Mouse (Mus musculus): ENCODE measurements around the gene Tbl3. TPM values are rescaled to one million over a fixed set of nuclear protein-coding genes. Genes with fewer than 3 reads are reported as not detected.

The Tbl3 gene
- total RNA-seq, 2 experiments from 2014 or later, result 30.9 to 32.8 TPM

DNA sequence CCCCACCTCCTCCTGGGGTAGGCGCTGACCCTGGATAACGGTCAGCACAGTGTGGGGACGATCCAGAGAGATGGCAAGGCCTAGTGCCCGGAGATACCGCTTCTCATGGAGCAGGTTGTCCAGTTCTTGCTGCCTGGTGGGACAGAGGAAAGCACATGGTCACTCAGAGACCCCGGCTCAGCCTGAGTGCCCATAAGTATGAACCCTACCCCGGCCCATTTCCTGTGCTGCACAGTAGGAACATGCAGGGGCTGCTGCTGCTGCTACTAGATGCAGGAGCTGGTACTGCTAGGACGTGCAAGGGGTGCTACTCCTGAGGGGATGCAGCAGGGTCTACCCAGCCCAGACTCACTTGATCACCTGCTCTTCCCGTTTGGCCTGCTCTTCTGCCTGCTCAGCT, 6.2 kb downstream of the Tbl3 start:
- H3K27ac ChIP-seq, result no peak overlapping the region
- no peak for DNase-seq (ENCODE audit: low spot score in 2 of 2)
- no peak overlapping the region for H3K4me3 ChIP-seq
- no peak for TF ChIP-seq CTCF (conservative IDR thresholded peaks at IDR 0.05)

DNA sequence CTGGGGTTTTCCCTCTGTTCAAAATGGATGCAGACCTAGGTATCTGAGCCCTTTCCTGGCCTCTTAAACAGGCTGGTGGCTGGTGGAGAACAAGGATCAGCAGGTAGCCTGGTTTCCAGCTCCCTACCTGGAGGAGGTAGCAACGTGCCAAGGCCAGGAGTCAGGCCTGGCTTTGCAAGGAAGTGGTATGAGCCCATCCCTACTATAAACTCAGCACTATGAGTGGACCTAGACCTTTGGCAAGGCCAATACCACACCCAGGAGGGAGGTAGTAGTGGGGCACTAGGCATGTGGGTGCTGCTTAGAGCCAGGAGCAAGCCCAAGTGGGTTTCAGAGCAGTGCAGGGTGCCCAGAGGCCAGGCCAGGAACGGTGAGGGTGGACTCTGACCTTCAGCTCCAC, 8.0 kb downstream of the Tbl3 start:
- DNase-seq (ENCODE audit: low spot score in 2 of 2), result no peak
- no peak overlapping the region for H3K27ac ChIP-seq
- no peak for TF ChIP-seq CTCF (conservative IDR thresholded peaks at IDR 0.05)
- no peak overlapping the region for H3K4me3 ChIP-seq

DNA sequence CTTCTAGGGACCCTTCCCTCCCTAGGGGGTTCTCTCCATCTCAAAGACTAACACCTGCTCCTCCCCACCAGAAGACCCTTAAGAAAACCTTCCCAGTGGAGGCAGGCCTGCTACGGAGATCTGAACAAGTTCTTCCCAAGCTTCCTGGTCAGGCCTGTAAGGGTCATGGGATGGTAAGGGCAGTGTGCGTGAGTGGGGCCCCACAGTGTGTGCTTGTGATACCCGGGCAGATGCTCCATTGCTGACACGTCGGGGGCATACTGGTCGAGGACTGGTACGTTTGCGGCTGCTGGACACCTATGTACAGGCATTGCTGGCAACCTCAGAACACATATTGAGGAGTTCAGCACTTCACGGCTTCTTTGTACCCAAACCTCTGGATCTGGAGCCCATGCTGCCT, 8.7 kb downstream of the Tbl3 start:
- Histone ChIP-seq H3K27ac (no peak overlapping the region), H3K4me3 (no peak overlapping the region)
- DNase-seq (ENCODE audit: low spot score in 2 of 2), result no peak
- TF ChIP-seq CTCF (conservative IDR thresholded peaks at IDR 0.05), result no peak

DNA sequence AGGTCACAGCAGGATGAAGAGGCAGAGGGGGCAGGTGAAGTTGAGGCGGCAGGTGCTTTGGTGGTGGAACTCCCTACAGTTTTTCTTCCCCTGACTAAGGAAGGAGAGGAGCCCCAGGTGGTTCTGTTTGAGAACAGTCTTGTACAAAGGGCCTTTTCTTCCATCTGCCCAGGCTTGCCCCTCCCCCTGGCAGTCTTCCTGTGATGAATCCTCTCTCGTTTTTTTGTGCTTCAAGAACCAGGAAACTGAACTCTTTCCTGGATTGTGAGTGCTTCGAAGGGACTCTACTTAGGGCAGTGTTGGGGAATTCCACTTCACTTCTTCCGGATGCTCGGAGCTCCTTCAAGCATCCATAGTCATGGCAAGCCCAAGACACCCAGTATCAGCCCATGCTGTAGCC, 9.5 kb downstream of the Tbl3 start:
- DNase-seq (ENCODE audit: low spot score in 2 of 2), result no peak
- Histone ChIP-seq H3K4me3 (no peak overlapping the region), H3K27ac (no peak overlapping the region)
- TF ChIP-seq CTCF (conservative IDR thresholded peaks at IDR 0.05), result no peak

DNA sequence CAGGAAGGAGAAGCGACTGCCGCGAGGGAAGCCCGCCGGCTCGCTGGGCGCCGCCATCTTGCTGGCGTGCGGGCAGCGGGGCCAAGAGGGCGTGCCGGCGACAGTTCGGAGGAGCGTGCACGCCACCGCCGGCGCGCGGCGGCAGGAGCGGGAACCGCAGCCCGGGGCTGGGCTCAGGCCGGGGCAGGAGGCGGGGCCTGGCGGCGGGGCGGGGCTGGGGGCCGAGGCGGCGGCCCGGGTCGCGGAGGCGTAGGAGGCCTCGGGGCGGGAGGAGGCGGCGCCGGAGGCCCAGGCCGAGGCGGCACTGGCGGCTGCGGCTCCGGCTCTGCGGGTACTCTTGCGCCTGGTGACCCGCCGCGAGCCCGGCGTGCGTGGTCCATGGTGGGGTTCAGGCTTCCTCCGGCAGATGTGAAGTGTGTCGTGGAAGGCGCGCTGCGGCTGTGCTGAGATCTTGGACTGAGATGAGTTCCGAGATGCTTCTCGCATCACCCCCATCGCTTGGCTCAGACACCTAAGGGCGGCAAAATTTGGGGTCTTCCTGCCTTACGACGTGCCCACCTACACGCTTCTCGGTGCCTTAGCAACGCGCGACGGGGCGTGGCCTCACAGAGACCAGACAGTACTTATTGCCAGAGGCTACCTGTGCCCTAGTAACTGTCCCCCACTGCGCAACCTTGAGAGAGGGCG, 11.3 kb downstream of the Tbl3 start, which contains the start of the genes Gfer and Noxo1:
Gene Gfer (minus strand): TSS at position 146 of the 687 bp plus-strand sequence.
Gene Noxo1 (plus strand): TSS at position 224 of the 687 bp plus-strand sequence.
- TF ChIP-seq CTCF (conservative IDR thresholded peaks at IDR 0.05), result peak; percentile 56
- H3K27ac ChIP-seq, result peak within 1 kb of the TSS; percentile 92
- H3K4me3 ChIP-seq, result peak within 1 kb of the TSS; percentile 81
- peak; percentile 74 to 77 for DNase-seq (ENCODE audit: low spot score in 2 of 2)

DNA sequence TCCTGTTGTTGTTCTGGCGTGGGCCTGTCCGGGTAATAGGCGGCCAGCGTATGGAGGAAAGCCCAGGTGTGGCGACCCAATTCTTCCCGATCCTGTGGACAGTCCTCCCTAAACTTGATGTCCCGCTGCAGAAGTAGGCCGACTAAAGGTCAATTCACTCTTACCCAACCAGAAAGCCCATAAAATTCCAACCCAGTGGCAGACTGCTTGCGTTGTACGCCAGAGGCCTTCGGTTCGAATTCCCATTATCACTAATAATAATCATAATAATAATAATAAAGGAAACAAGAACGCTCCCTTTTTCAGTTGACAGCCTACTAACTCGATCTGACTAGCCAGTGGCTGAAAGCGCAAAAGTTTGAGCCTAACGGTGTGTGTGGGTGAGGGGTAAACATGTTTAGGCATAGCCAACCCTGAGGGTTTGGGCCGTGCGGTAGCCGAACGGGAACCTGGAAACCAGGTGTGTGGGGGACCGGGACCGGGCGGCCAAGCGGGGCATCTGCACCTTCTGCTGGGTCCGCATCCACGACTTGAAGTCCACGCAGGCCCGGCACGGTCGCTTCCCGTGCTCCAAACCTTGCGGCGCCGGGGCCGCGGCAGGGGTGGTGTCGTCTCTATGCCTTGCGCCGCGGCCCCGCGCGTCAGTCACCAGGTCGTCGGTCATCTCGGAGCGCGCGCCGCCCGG, 12.0 kb downstream of the Tbl3 start:
- no peak for DNase-seq (ENCODE audit: low spot score in 2 of 2)
- TF ChIP-seq CTCF (conservative IDR thresholded peaks at IDR 0.05), result no peak
- peak overlapping the region; percentile 81 for H3K4me3 ChIP-seq
- H3K27ac ChIP-seq, result peak overlapping the region; percentile 88

DNA sequence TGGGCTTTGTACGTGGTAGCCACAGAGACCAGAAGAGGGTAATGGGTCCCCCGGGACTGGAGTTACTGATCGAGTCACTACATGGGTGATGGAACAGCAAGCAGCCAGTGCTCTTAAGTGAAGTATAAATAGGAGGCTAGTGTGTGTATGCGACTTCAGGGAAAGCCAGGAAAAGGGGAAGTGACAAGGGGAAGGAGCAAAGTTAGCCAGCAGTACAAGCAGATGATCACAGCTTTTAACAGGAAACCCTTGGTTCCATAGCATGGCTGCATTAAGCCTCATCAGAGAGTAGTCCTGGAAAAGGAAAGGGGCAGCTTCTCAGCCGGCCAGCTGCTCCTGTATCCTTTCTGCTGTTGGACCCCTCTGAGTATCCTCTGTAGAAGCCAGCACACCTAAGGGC, 15.1 kb downstream of the Tbl3 start:
- Histone ChIP-seq H3K4me3 (no peak overlapping the region), H3K27ac (no peak overlapping the region)
- DNase-seq (ENCODE audit: low spot score in 2 of 2), result no peak
- TF ChIP-seq CTCF (conservative IDR thresholded peaks at IDR 0.05), result no peak

DNA sequence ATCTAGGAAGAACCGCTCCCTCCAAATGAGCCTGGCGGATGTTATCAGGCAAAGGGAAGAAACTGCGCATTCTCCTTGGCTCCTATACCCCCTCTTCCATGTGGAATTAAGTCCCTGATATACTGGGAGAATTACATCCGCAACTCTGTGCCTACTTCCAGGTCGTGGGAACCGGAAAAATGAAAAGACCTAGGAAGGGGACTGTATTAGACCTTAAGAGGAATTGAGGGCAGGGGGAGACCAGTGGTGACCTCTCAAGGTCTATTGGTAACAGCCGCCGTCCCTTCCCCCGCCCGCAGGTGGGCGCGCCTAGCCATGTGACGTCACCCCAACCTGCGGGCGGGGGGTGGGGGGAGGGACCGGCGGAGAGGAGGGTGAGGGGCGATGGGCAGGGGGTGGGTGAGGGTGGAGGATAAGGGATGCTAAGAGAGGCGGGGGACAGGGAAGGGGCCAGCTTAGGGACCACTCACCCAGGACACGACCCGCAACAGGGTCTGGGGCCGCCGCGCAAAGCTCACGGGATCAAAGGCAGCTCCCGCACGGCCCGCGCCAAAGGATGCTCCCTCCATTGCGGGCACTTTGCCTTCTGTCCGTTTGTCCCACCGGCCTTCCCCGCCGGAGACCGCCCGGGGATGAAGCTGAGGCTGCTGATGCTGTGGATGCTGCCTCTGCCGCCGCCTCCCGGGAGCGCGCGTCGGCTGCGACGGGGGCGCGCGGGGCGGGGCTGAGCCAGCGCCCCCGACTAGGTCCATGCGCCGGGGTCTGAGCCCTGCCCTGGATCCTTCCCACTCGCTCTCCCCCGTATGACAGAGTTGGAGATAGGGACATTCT, 18.0 kb downstream of the Tbl3 start, which contains the start of gene Syngr3:
Gene Syngr3 (minus strand): TSS at position 705 of the 831 bp plus-strand sequence.
- Histone ChIP-seq H3K27ac (peak within 1 kb of the TSS; percentile 98), H3K4me3 (peak within 1 kb of the TSS; percentile 89)
- DNase-seq (ENCODE audit: low spot score in 2 of 2), result peak in 1 of 2 experiments; percentile 55
- TF ChIP-seq CTCF (conservative IDR thresholded peaks at IDR 0.05), result no peak; the same call in 1 of the 2 replicates

DNA sequence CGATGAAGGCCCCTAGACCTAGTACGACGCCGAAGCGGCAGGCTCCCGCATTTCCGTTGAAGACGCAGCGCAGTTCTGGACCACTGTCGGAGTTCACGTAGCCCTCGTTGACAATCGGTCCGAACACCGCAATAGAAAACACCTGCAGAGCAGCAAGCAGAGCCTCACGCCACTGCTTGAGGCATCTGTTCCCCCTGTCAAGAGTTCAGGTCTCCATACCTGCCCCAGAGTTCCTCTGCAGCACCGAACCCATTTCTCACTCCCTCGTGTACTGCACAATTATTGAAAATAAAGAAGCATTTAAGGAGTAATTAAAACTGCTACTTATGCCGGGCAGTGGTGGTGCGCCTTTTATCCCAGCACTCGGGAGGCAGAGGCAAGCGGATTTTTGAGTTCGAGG, 19.9 kb downstream of the Tbl3 start:
- TF ChIP-seq CTCF (conservative IDR thresholded peaks at IDR 0.05), result no peak
- no peak overlapping the region for H3K27ac ChIP-seq
- peak overlapping the region; percentile 89 for H3K4me3 ChIP-seq
- DNase-seq (ENCODE audit: low spot score in 2 of 2), result no peak

DNA sequence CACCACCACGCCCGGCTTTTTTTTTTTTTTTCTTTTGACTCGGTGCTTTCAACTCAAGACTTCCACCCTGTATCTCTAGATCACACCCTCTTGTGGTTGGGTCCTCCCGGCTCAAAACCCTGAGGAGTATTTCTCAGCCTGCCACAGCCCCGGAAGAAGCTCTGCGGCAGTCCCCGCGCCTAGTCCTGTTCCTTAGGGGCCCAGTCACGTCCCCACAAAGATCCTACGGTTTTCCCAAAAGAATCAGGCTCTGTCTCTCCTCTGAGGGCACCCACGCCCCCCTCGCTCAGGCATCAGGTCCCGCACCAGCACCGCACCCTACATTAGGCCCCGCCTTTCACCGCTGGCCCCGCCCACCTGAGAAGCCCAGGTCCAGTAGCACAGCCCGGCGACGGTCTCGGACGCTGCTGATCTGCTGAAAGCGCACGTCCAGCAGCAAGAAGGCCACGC, 20.3 kb downstream of the Tbl3 start:
- no peak for TF ChIP-seq CTCF (conservative IDR thresholded peaks at IDR 0.05)
- Histone ChIP-seq H3K27ac (no peak overlapping the region), H3K4me3 (peak overlapping the region; percentile 89)
- DNase-seq (ENCODE audit: low spot score in 2 of 2), result no peak

DNA sequence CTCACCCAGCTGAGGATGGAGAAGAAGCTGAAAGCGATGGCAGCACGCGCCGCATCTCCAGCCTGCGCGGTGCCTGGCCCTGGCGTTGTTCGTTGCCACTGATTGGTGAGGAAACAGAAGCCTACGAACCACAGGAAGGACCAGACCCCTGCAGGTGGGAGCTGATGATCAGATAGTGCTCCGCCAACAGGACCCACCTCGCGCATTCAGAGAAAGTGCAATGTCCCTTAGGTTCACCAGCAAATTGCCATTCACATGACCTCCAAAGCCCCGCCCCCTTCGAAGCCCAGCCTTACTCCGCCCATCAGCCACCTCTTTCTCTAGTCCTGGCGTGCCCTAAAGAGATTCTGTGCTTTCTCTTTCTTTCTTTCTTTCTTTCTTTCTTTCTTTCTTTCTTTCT, 20.9 kb downstream of the Tbl3 start:
- DNase-seq (ENCODE audit: low spot score in 2 of 2), result no peak
- Histone ChIP-seq H3K4me3 (no peak overlapping the region), H3K27ac (no peak overlapping the region)
- TF ChIP-seq CTCF (conservative IDR thresholded peaks at IDR 0.05), result no peak

DNA sequence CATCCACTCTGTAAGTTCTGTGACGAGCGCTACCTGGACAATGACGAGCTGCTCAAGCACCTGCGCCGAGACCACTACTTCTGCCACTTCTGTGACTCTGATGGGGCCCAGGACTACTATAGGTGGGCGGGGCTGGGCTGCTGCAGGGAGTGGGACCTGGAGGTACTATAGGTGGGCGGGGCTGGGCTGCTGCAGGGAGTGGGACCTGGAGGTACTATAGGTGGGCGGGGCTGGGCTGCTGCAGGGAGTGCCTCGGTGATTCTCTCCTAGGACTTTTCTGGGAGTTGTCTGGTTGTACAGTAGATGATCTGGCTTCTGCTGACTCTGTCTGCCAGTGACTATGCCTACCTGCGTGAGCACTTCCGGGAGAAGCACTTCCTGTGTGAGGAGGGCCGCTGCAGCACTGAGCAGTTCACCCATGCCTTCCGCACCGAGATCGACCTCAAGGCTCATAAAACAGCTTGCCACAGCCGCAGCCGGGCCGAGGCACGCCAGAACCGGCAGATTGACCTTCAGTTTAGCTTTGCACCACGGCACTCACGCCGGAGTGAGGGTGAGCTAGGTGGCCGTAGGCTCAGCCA, 29.9 kb downstream of the Tbl3 start:
- no peak for TF ChIP-seq CTCF (conservative IDR thresholded peaks at IDR 0.05)
- no peak for DNase-seq (ENCODE audit: low spot score in 2 of 2)

More for the DNA sequence above, 29.9 kb downstream of the Tbl3 start:
- H3K27ac ChIP-seq, result no peak overlapping the region
- H3K4me3 ChIP-seq, result no peak overlapping the region

Measured in layer of hippocampus, adult 2 months (tissue).